ENCODE assay signal across 1 mouse cellular context in the genomic region with DNA sequence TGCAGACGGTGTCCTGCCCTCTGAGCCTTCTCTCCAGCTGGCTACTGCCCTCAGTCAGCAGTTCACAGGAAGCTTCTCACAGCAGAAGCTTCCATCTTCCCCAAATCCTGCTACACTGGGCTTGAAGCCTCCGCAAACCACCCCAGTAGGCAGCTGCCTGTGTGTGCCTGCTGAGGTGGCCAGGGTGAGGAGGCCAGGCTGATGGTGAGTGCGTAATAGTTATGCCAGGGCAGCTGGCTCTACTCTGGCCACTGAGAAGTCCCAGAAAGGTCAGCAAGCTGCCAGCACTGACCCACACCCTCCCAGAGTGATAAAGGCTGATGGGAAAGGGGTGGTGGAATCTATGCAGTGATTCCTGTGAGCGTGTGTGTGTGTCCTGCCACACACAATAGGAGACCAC.
TF ChIP-seq lines count a peak whose summit lies in the region.

No protein-coding gene starts in this region.

TF ChIP-seq in myocyte, 11 proteins besides CTCF, POLR2A, EP300 and RAD21:
- TF ChIP-seq REST (IDR thresholded peaks at IDR 0.05; ENCODE audit: insufficient read depth, insufficient read length) (no peak), MYOD1 (IDR thresholded peaks at IDR 0.05; ENCODE audit: control insufficient read depth in 1 of 3, insufficient read length in 2 of 3, low read depth in 2 of 3) (peak; percentile 31 to 90 (median 70)), USF1 (IDR thresholded peaks at IDR 0.05; ENCODE audit: low read depth) (no peak), SRF (IDR thresholded peaks at IDR 0.05; ENCODE audit: control insufficient read depth, insufficient read length, low read depth) (no peak), MAX (IDR thresholded peaks at IDR 0.05; ENCODE audit: low read depth) (no peak), MYOG (IDR thresholded peaks at IDR 0.05; ENCODE audit: control insufficient read depth in 1 of 3, insufficient read depth in 1 of 3, insufficient read length in 2 of 3, low read depth in 2 of 3) (peak; percentile 73 to 89 (median 79)), TCF12 (IDR thresholded peaks at IDR 0.05; ENCODE audit: insufficient read depth, poor library complexity, severe bottlenecking) (no peak), TCF3 (IDR thresholded peaks at IDR 0.05; ENCODE audit: insufficient read length, low read depth) (no peak), E2F4 (IDR thresholded peaks at IDR 0.05; ENCODE audit: insufficient read depth) (no peak), CEBPB (IDR thresholded peaks at IDR 0.05; ENCODE audit: insufficient read depth, poor library complexity, severe bottlenecking) (no peak), POLR2AphosphoS2 (IDR thresholded peaks at IDR 0.05; ENCODE audit: insufficient read length, low read depth) (no peak)
